Mouse (Mus musculus): Measurements from ENCODE around the gene Trim17. TPM values are rescaled to one million over a fixed set of nuclear protein-coding genes. Genes with fewer than 3 reads are reported as not detected.

Gene Trim17
- total RNA-seq, 2 experiments from 2014 or later: 5.4 TPM

DNA sequence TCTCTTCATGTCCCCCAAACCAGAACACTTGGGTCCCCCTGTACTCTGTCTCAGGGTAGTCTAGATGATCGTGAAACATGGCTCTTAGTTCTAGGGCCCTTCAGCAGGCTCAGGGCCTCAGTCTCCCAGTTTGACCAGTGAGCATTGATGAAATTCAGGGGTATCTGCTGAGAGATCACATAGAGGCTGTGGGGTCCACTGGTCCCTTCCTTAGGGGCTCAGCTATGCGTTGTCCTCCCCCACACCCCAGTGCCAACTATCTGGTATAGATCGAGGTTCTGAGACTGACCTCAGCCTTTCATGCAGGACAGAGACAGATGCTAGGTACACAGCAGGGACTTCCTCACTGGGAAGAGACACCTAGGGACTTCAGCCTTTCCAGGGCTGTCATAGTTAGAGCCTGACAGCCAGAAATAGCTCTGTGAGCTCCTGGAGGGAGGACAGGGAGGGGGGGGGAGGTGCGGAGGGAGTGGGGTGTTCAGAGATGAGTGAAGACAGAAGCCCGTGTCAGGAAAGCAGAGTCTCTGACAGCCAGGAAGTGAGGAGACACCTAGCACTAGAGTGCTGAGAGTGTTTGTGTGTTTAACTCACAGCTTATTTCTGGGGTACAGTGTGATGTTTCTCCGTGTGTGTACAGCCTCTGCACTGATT, 29.3 kb downstream of the Trim17 start:
- intact Hi-C loops (cut with DNase I): no loop called here

DNA sequence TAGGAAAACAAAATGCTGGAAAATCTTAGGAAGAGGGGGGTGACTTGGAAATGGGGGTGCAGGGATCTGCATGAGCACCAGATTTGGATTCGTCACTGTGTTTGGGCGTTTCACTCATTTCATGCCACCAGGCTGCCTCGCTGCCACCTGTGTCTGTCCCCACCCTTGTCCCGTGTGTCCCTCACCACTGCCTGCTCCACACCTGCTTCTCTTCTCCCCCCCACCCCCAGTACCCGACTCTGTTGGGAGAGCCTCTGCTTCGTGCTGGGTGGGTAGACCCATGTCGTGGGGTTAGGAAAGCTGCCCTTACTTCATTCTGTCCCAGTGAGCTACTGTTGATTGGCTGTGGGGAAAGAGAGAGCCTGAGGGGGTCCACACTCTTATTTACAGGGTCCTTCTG, 30.2 kb downstream of the Trim17 start:
- intact Hi-C loops (cut with DNase I): no loop called here
- no peak for DNase-seq (ENCODE audit: low spot score in 2 of 2)

More for the DNA sequence above, 29.3 kb downstream of the Trim17 start:
- DNase-seq (ENCODE audit: low spot score in 2 of 2): no peak

DNA sequence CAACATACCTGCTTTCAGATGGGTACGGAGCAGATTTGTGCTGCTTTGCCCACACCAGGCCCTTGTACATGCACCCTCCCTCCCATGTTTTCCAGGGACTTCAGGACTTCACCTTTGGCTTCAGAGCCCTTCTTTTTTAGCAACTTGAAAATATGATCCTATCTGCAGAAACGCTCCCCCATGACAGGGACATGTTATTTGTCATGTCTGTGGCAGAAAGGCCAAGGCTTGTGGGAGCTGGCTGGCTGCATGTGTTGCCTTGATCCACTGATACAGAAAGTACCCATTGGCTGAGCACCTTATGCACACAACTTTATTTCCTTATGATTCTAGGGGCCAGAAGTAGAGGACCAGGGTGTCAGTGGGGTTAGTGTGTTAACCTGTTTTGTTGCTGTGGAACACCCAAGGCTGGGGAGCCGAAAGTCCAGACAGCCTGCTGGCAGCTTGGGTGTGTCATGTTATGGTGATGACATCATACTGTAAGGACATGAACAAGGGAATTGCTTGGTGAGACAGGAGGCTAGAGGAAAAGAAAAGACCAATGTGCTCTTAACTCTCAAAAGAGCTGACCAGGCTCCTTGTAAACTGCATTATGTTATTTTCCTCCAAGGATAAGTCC, 30.9 kb downstream of the Trim17 start:
- intact Hi-C loops (cut with DNase I): no loop called here
- no peak for DNase-seq (ENCODE audit: low spot score in 2 of 2)

- no peak for DNase-seq (ENCODE audit: low spot score in 2 of 2)
- intact Hi-C loops (cut with DNase I): no loop called here
Observed at GRCm38 (mm10) chr11:58989166-58989565, 34.7 kb downstream of the Trim17 start.

DNA sequence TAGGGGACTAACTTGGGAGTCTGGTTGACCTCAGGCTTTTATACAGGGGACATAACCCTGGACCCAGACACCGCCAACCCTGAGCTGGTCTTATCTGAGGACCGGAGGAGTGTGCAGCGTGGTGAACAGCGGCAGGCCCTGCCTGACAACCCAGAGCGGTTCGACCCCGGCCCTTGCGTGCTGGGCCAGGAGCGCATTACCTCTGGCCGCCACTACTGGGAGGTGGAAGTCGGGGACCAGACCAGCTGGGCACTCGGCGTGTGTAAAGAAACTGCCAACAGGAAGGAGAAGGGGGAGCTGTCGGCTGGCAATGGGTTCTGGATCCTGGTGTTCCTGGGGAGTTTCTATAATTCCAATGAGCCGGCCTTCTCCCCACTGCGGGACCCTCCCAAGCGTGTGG, 35.7 kb downstream of the Trim17 start:
- intact Hi-C loops (cut with DNase I): no loop called here
- DNase-seq (ENCODE audit: low spot score in 2 of 2): no peak

DNA sequence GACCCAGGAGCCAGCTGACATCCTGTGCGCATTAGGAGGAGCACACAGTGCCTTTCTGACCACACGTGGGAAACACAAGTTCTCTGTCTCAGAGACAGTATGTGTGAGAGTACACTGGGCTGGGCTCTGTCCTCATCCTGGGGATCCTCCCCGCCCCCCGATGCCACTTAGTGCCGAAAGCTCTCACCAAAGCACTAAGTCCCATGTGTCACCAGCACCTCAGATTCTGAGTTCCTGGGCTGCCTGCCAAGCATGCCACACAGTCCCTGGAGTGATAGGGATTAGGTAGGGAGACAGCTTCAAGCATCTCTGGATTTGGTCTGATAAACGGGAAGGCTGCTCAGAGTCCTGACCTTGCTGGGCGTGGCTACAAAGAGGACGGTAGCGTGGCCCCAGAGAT, 36.3 kb downstream of the Trim17 start:
- intact Hi-C loops (cut with DNase I): no loop called here
- peak; percentile 36 to 52 for DNase-seq (ENCODE audit: low spot score in 2 of 2)

GRCm38 (mm10) chr11:58991911-58992310, 37.4 kb downstream of the Trim17 start:
- no peak for DNase-seq (ENCODE audit: low spot score in 2 of 2)
- intact Hi-C loops (cut with DNase I): no loop called here

DNA sequence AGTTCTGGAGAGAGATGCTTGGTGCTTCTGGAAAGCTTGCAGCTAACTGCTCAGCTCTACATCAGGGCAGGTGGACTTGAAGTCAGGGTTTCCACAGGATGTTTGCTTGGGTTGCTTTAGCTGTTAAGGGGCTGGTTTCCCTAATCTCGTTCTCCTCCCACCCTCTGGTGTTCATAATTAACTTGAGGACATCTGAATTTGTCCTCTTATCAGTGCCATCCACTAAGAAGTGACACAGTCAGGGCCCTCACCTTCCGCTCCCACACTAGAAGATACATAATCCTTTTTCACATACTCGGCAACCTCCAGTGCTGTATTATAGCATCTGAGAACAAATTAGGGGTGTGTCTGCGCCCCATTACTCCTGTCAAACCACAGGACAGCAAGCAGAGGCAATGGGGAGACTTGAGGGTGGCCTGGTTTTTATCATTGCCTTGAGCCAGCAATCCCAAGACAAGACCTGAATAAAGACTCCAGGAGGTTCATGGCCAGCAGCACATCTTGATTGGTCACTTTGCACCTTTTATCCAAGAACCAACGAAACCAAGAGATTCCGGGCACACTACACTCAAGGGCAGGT, 38.7 kb downstream of the Trim17 start:
- intact Hi-C loops (cut with DNase I): no loop called here
- DNase-seq (ENCODE audit: low spot score in 2 of 2): no peak

DNA sequence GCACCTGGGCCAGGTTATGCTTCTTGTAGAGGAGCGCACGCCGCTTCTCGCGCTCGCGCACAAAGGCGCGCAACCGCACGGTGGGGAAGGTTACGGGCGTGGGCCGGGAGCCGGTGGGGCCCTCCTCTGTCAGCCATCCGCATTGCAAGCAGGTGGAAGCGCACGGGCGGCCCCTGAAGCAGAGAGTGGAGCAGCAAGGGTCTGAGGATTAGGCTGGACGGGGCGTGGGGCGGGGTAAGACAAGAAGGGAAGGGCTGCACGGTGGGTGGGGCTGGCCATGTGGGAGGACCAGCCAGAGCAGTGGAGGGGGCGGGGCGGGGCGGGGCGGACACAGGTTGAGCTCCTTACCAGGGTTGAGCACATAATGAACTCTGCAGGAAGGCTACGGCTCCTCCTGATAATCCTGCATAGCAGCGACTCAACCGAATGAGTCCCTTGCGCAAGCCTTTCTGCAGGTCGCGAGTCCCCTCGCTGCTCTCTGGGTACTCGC, 39.9 kb downstream of the Trim17 start:
- peak in 1 of 2 experiments; percentile 45 for DNase-seq (ENCODE audit: low spot score in 2 of 2)
- intact Hi-C loops (cut with DNase I): no loop called here

GRCm38 (mm10) chr11:58995061-58995806, 40.7 kb downstream of the Trim17 start:
- DNase-seq (ENCODE audit: low spot score in 2 of 2): no peak
- intact Hi-C loops (cut with DNase I): no loop called here

DNA sequence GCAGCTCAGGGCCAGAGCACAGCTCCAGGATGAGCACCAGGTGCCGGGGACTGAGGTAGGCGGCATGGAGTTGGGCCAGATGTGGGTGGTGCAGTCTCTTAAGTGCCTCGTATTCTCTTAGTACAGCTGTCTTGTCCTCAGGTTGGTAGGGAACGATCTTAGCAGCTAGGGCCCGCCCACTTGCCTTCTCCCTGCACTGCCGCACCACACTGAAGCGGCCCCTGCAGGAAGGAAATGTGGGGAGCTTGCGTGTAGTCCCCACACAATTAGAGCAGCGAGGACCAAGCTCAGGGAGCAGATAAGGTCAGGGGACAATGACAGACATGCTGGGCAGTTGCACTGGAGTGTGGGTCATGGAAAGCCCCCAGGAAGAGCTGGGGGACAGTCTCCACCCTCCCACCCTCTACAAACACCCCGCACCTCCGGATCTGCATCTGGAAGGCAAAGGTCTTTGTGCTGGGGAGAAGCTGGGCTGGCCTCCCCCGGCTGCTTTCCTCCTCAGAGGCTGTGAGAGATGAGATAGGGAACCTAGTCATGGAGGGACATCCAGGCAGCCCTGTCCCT, 41.4 kb downstream of the Trim17 start:
- peak in 1 of 2 experiments; percentile 55 for DNase-seq (ENCODE audit: low spot score in 2 of 2)
- intact Hi-C loops (cut with DNase I): no loop called here

DNA sequence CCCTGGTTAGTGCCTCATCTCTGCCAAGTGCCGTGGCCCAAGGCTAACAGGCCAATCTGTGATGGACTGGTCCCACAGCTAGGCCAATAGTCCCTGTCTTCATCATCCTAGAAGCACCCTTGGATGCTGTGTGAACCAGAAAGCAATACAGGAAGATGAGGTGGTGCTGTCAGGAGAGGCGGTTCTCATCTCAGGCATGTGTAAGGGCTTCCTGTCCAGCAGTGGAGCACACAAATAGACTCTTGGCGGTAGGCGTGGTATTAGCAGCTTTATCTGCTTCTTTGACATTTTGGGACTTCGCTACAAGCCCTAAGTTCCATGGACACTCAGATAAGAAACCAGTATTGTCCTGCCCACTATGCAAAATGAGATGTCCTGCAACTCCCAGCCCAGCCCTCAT, 43.1 kb downstream of the Trim17 start:
- no peak for DNase-seq (ENCODE audit: low spot score in 2 of 2)
- intact Hi-C loops (cut with DNase I): no loop called here

- no peak for DNase-seq (ENCODE audit: low spot score in 2 of 2)
- intact Hi-C loops (cut with DNase I): no loop called here
Observed at GRCm38 (mm10) chr11:58999158-58999557, 44.7 kb downstream of the Trim17 start.

DNA sequence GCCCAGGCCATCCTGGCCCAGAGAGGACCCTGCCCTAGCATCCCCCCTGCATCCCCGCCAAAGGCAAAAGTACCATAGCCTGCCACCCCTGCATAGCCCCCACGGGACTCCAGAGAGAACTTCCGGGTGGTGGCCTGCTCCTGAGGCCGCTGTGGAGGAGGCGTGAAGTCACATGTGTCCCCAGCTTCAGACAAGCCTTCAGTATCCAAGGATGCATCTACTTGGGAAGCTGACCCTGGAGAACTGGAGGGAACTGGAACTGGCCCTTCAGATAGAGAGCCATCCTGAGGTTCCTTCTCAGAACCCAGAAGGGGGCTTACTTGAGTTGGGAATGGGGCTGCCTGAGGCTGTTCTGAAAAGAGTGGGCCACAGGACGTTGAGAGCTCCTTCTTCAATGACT, 45.3 kb downstream of the Trim17 start:
- no peak for DNase-seq (ENCODE audit: low spot score in 2 of 2)
- intact Hi-C loops (cut with DNase I): no loop called here

DNA sequence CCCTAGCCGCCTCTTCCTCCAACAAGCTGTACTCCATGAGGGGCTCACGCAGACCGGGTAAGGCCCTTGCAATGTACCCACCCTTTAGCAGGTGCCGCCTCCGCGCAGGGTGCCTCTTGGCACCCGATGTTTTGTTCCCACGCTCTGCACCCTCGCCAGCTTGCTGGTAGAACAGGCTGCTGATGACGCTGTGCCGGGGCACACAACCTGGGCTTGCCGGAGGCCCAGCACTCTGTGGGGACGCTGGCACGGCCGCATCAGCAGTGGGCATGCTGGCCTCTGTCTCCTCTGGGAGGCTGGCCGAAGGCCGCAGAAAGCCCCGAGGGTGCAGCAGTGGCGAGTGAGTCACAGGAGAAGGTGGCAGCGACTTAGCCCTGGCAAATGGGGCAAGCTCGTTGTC, 46.1 kb downstream of the Trim17 start:
- intact Hi-C loops (cut with DNase I): no loop called here
- peak in 1 of 2 experiments; percentile 69 for DNase-seq (ENCODE audit: low spot score in 2 of 2)

GRCm38 (mm10) chr11:59002327-59003079, 48.0 kb downstream of the Trim17 start:
- no peak for DNase-seq (ENCODE audit: low spot score in 2 of 2)
- intact Hi-C loops (cut with DNase I): no loop called here

DNA sequence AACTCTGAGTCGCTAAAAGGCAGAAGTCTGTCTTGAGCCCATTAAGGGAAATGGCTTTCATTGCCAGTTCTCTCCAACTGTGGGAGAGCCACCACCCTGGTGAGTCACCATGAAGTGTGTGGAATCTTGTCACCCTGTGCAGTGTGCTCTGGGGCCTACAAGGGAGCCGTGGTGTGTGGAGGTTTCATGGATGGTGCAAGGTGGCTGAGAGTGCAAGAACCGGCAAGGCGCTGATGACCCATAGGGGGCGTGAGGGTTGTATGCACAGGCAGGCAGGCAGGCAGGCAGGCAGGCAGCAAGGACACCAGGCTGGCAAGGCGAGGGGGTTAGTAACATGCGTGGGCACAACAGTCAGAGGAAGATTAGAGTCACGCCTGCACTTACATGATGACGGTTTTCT, 60.6 kb downstream of the Trim17 start:
- peak; percentile 49 to 59 for DNase-seq (ENCODE audit: low spot score in 2 of 2)
- intact Hi-C loops (cut with DNase I): no loop called here

Measured in left cerebral cortex, postnatal 25 days (tissue).